In genomic region chr11:73169231-73169630, GRCm38 (mm10) we compare ENCODE assay signal across 9 mouse cellular contexts. TPM values are rescaled to one million over a fixed set of nuclear protein-coding genes. Genes with fewer than 3 reads are reported as not detected.
DNase-seq lines count a peak whose midpoint lies in the region; ATAC-seq and TF ChIP-seq lines count a peak whose summit lies in the region.
"Had no signal": no experiment of that assay in that cellular context is flagged by ENCODE, and none has a peak within 500 bp of the region (broad histone marks: within the 10 kb centered on the region; RNA-seq: fewer than 3 reads in every experiment).

No protein-coding gene starts in this region.

- WGBS in hindbrain, embryonic 11.5 days: 36% methylated on average over 4 of the region's 4 CpGs
- 45% methylated on average over 4 of the region's 4 CpGs for WGBS in midbrain, embryonic 11.5 days

- H3K4me2 ChIP-seq in hindbrain, embryonic 11.5 days (replicated peaks; ENCODE audit: low read depth, low read length): no peak overlapping the region
- H3K4me2 ChIP-seq in midbrain, embryonic 11.5 days: no peak overlapping the region
- H3K4me2 ChIP-seq: embryonic facial prominence, embryonic 13.5 days had no signal

- peak; percentile 95 for ATAC-seq in frontal cortex, adult (ENCODE audit: low TSS enrichment)
- peak; percentile 68 for ATAC-seq in hindbrain, embryonic 11.5 days (ENCODE audit: low FRiP score)
- peak; percentile 62; the same call in 1 of the 2 replicates for ATAC-seq in midbrain, embryonic 11.5 days (ENCODE audit: low FRiP score)

- H3K4me1 ChIP-seq in E14TG2a.4 (replicated peaks; ENCODE audit: low read depth, low read length): peaks cover 65% of the 10 kb centered on the region
- H3K4me1 ChIP-seq in hindbrain, embryonic 11.5 days (replicated peaks; ENCODE audit: control insufficient read depth, insufficient read depth, low read length): no peaks in the 10 kb centered on the region
- H3K4me1 ChIP-seq in midbrain, embryonic 11.5 days (ENCODE audit: control insufficient read depth, insufficient read depth, low read length): no peaks in the 10 kb centered on the region

- intact Hi-C loops in left cerebral cortex, adult 2 months (cut with DNase I): no loop called here

- TF ChIP-seq CTCF in E14TG2a.4 (conservative IDR thresholded peaks at IDR 0.05; ENCODE audit: low read length): peak; percentile 67
- TF ChIP-seq CTCF in left cerebral cortex, adult 2 months (IDR thresholded peaks at IDR 0.05): peak; percentile 68

- H3K4me3 ChIP-seq in E14TG2a.4 (replicated peaks; ENCODE audit: low read length): no peak overlapping the region
- H3K4me3 ChIP-seq in hindbrain, embryonic 11.5 days (ENCODE audit: low read depth, low read length): no peak overlapping the region
- H3K4me3 ChIP-seq in left cerebral cortex, adult 2 months: no peak overlapping the region
- H3K4me3 ChIP-seq in midbrain, embryonic 11.5 days (ENCODE audit: low read depth, low read length): no peak overlapping the region
- H3K4me3 ChIP-seq: embryonic facial prominence, embryonic 13.5 days had no signal

- no peaks in the 10 kb centered on the region; the same call in 1 of the 2 replicates for H3K27me3 ChIP-seq in E14TG2a.4 (ENCODE audit: insufficient read depth, low read length)
- H3K27me3 ChIP-seq in hindbrain, embryonic 11.5 days (ENCODE audit: control insufficient read depth, insufficient read depth, low read length): no peaks in the 10 kb centered on the region
- H3K27me3 ChIP-seq in midbrain, embryonic 11.5 days (ENCODE audit: control insufficient read depth, insufficient read depth, low read length): no peaks in the 10 kb centered on the region
- H3K27me3 ChIP-seq: embryonic facial prominence, embryonic 13.5 days had no signal

- peaks cover 45% of the 10 kb centered on the region for H3K36me3 ChIP-seq in E14TG2a.4 (ENCODE audit: insufficient read depth, low read length)
- H3K36me3 ChIP-seq in hindbrain, embryonic 11.5 days (ENCODE audit: control insufficient read depth, insufficient read depth, low read length): no peaks in the 10 kb centered on the region
- H3K36me3 ChIP-seq in midbrain, embryonic 11.5 days (ENCODE audit: control insufficient read depth, insufficient read depth, low read length): no peaks in the 10 kb centered on the region

- no peaks in the 10 kb centered on the region for H3K9me3 ChIP-seq in E14TG2a.4 (ENCODE audit: low read length)
- H3K9me3 ChIP-seq in hindbrain, embryonic 11.5 days (ENCODE audit: control insufficient read depth, low read length): no peaks in the 10 kb centered on the region
- no peaks in the 10 kb centered on the region for H3K9me3 ChIP-seq in midbrain, embryonic 11.5 days (ENCODE audit: control insufficient read depth, low read length)
- H3K9me3 ChIP-seq: embryonic facial prominence, embryonic 13.5 days had no signal

- no peak overlapping the region for H3K9ac ChIP-seq in hindbrain, embryonic 11.5 days (ENCODE audit: low read depth, low read length)
- H3K9ac ChIP-seq in midbrain, embryonic 11.5 days (ENCODE audit: low read length): no peak overlapping the region
- H3K9ac ChIP-seq: embryonic facial prominence, embryonic 13.5 days had no signal

- no peak overlapping the region for H3K27ac ChIP-seq in hindbrain, embryonic 11.5 days (ENCODE audit: low read depth, low read length)
- no peak overlapping the region for H3K27ac ChIP-seq in left cerebral cortex, adult 2 months
- no peak overlapping the region for H3K27ac ChIP-seq in midbrain, embryonic 11.5 days (ENCODE audit: low read depth, low read length)
- H3K27ac ChIP-seq: embryonic facial prominence, embryonic 13.5 days had no signal

- DNase-seq in frontal cortex, postnatal 10 days (ENCODE audit: low spot score in 2 of 2): no peak
- DNase-seq in c-Kit-positive CD71-positive TER-119-positive erythroid progenitor cells, embryonic 14.5 days (ENCODE audit: low spot score): peak; percentile 47
- DNase-seq in hindbrain, embryonic 11.5 days (ENCODE audit: low spot score): peak; percentile 74
- DNase-seq in left cerebral cortex, adult 2 months (ENCODE audit: extremely low spot score in 1 of 2, low spot score in 2 of 2): peak; percentile 51 to 58
- peak; percentile 92 for DNase-seq in midbrain, embryonic 11.5 days (ENCODE audit: low spot score, missing footprints)
- DNase-seq in spleen, postnatal 36 days (ENCODE audit: low spot score in 2 of 2): peak; percentile 33 to 37

RNA-seq across cellular contexts. Expression of gene Emc6, which starts 7.6 kb away (rescaled TPM):
- 132 and 134 TPM in 2 replicates for polyA plus RNA-seq in hindbrain, embryonic 11.5 days (2014; fragmentation: Nextera tagmentation; extraction: Ambion mirVana)
- 10 to 100 TPM; 54.6 to 55.2 TPM for total RNA-seq in left cerebral cortex, adult 2 months (2021)
- polyA plus RNA-seq in midbrain, embryonic 11.5 days (2014; fragmentation: Nextera tagmentation; extraction: Ambion mirVana): 125 TPM in 2 replicates

RNA-seq across cellular contexts. Expression of gene Tax1bp3, which starts 7.7 kb away (rescaled TPM):
- polyA plus RNA-seq in hindbrain, embryonic 11.5 days (2014; fragmentation: Nextera tagmentation; extraction: Ambion mirVana): 221 and 223 TPM in 2 replicates
- 1 to 10 TPM; 9.4 to 9.6 TPM for total RNA-seq in left cerebral cortex, adult 2 months (2021)
- 183 and 189 TPM in 2 replicates for polyA plus RNA-seq in midbrain, embryonic 11.5 days (2014; fragmentation: Nextera tagmentation; extraction: Ambion mirVana)

RNA-seq across cellular contexts. Expression of gene P2rx5, which starts 9.0 kb away (rescaled TPM):
- 0.45 TPM in 2 replicates for polyA plus RNA-seq in hindbrain, embryonic 11.5 days (2014; fragmentation: Nextera tagmentation; extraction: Ambion mirVana)
- 1 to 10 TPM in 1 of 2 experiments, under 1 TPM in 1; 0.70 to 1.1 TPM for total RNA-seq in left cerebral cortex, adult 2 months (2021)
- 0.08 and 0.23 TPM in 2 replicates for polyA plus RNA-seq in midbrain, embryonic 11.5 days (2014; fragmentation: Nextera tagmentation; extraction: Ambion mirVana)

RNA-seq across cellular contexts. Expression of gene Ctns, which starts 29.6 kb away (rescaled TPM):
- polyA plus RNA-seq in hindbrain, embryonic 11.5 days (2014; fragmentation: Nextera tagmentation; extraction: Ambion mirVana): 19.1 and 25.2 TPM in 2 replicates
- 10 to 100 TPM; 19.3 to 20.2 TPM for total RNA-seq in left cerebral cortex, adult 2 months (2021)
- 19.1 and 21.1 TPM in 2 replicates for polyA plus RNA-seq in midbrain, embryonic 11.5 days (2014; fragmentation: Nextera tagmentation; extraction: Ambion mirVana)

RNA-seq across cellular contexts. Expression of gene Shpk, which starts 30.0 kb away (rescaled TPM):
- polyA plus RNA-seq in hindbrain, embryonic 11.5 days (2014; fragmentation: Nextera tagmentation; extraction: Ambion mirVana): 0.99 and 1.2 TPM in 2 replicates
- total RNA-seq in left cerebral cortex, adult 2 months (2021): 1 to 10 TPM; 2.7 to 2.9 TPM
- 1.1 TPM in 2 replicates for polyA plus RNA-seq in midbrain, embryonic 11.5 days (2014; fragmentation: Nextera tagmentation; extraction: Ambion mirVana)

Comparison
In these comparisons a context has a peak if more than half of its experiments do, and no peak if none do; other contexts are left out.
1. DNase-seq: peak in c-Kit-positive CD71-positive TER-119-positive erythroid progenitor cells, embryonic 14.5 days (single experiment), hindbrain, embryonic 11.5 days (single experiment), left cerebral cortex, adult 2 months (2 of 2), midbrain, embryonic 11.5 days (single experiment) and spleen, postnatal 36 days (2 of 2); none in frontal cortex, postnatal 10 days (0 of 2).
2. Peak in every context shown above with its lines, with median percentiles within 50 percentile points of each other: ATAC-seq.